ENCODE assay signal across 8 mouse cellular contexts in the genomic region with DNA sequence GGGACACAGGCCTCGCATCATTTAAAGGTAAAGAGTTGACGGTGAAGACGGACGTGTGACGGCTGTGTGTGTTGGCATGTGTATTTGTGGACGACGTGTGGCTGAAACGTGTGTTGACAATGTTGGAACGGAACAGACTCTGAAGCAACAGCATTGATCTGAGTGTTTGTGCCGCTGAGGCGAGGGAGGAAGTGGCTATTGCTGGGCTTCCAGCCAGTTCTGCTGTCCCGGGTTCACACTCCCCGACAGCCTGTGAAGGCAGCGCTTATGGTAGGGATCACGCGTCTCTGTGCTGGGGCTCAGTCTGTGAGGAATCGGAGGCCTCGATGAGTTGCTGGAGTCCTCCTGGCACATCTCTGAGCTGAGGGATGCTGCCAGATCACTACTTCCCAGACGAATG. TPM values are rescaled to one million over a fixed set of nuclear protein-coding genes. Genes with fewer than 3 reads are reported as not detected.
A peak's percentile ranks its signal among the peaks of the same experiment; 100 is the strongest.
DNase-seq lines count a peak whose midpoint lies in the region; ATAC-seq and TF ChIP-seq lines count a peak whose summit lies in the region.

No protein-coding gene starts in this region.

- ATAC-seq in forebrain, embryonic 13.5 days, result peak; percentile 53
- no peak for ATAC-seq in forebrain, embryonic 11.5 days (replicated peaks; ENCODE audit: low FRiP score)
- no peak for ATAC-seq in kidney, postnatal 0 days (replicated peaks; ENCODE audit: low FRiP score, low read depth)

- no peaks in the 10 kb centered on the region for H3K9me3 ChIP-seq in forebrain, embryonic 13.5 days (replicated peaks)
- no peaks in the 10 kb centered on the region for H3K9me3 ChIP-seq in forebrain, embryonic 11.5 days (ENCODE audit: control insufficient read depth, low read length)
- H3K9me3 ChIP-seq in kidney, postnatal 0 days (replicated peaks; ENCODE audit: low read length), result no peaks in the 10 kb centered on the region

- no peaks in the 10 kb centered on the region for H3K27me3 ChIP-seq in forebrain, embryonic 13.5 days
- no peaks in the 10 kb centered on the region for H3K27me3 ChIP-seq in forebrain, embryonic 11.5 days (ENCODE audit: control insufficient read depth, insufficient read depth, low read length)
- H3K27me3 ChIP-seq in kidney, postnatal 0 days (ENCODE audit: insufficient read depth, low read length), result no peaks in the 10 kb centered on the region

- no peak overlapping the region for H3K4me3 ChIP-seq in forebrain, embryonic 13.5 days
- H3K4me3 ChIP-seq in forebrain, embryonic 11.5 days (ENCODE audit: low read depth, low read length), result no peak overlapping the region
- H3K4me3 ChIP-seq in kidney, postnatal 0 days (replicated peaks; ENCODE audit: low read depth, low read length), result no peak overlapping the region

- no peak for TF ChIP-seq CTCF in kidney, postnatal 0 days (IDR thresholded peaks at IDR 0.05; ENCODE audit: low read depth)

- H3K36me3 ChIP-seq in forebrain, embryonic 13.5 days (ENCODE audit: poor library complexity, severe bottlenecking), result no peaks in the 10 kb centered on the region
- no peaks in the 10 kb centered on the region for H3K36me3 ChIP-seq in forebrain, embryonic 11.5 days (ENCODE audit: control insufficient read depth, insufficient read depth, low read length)
- no peaks in the 10 kb centered on the region for H3K36me3 ChIP-seq in kidney, postnatal 0 days (ENCODE audit: insufficient read depth, low read length)

- no peak overlapping the region for H3K27ac ChIP-seq in forebrain, embryonic 13.5 days
- no peak overlapping the region for H3K27ac ChIP-seq in forebrain, embryonic 11.5 days (ENCODE audit: low read depth, low read length)
- H3K27ac ChIP-seq in kidney, postnatal 0 days, result no peak overlapping the region

- H3K9ac ChIP-seq in forebrain, embryonic 13.5 days, result no peak overlapping the region
- H3K9ac ChIP-seq in forebrain, embryonic 11.5 days (ENCODE audit: low read length), result no peak overlapping the region
- no peak overlapping the region for H3K9ac ChIP-seq in kidney, postnatal 0 days (ENCODE audit: low read depth, low read length)

- DNase-seq in forebrain, embryonic 11.5 days (ENCODE audit: low spot score), result no peak
- DNase-seq in ovary, postnatal 10 days (ENCODE audit: low spot score), result peak; percentile 1
- no peak for DNase-seq in ovary, adult 18-20 months (ENCODE audit: low spot score)
- DNase-seq in kidney, postnatal 0 days (ENCODE audit: low spot score), result peak; percentile 68
- DNase-seq in lung, postnatal 25 days (ENCODE audit: low spot score), result peak; percentile 63
- no peak for DNase-seq in urinary bladder, adult 18-20 months (ENCODE audit: low spot score in 2 of 2)
- no peak for DNase-seq in spleen, postnatal 36 days (ENCODE audit: low spot score in 2 of 2)

- 0 out of 2 replicates have a peak, but pooled peaks cover 5% of the 10 kb centered on the region for H3K4me1 ChIP-seq in forebrain, embryonic 13.5 days
- H3K4me1 ChIP-seq in forebrain, embryonic 11.5 days (replicated peaks; ENCODE audit: control insufficient read depth, insufficient read depth, low read length), result 0 out of 2 replicates have a peak, but pooled peaks cover 2% of the 10 kb centered on the region
- no peaks in the 10 kb centered on the region for H3K4me1 ChIP-seq in kidney, postnatal 0 days (replicated peaks; ENCODE audit: insufficient read depth, low read length)

- 69% methylated on average over 19 of the region's 19 CpGs for WGBS in forebrain, embryonic 13.5 days
- WGBS in forebrain, embryonic 11.5 days, result 89% methylated on average over 19 of the region's 19 CpGs
- WGBS in kidney, postnatal 0 days, result 42% methylated on average over 19 of the region's 19 CpGs

- no peak overlapping the region for H3K4me2 ChIP-seq in forebrain, embryonic 13.5 days
- no peak overlapping the region for H3K4me2 ChIP-seq in forebrain, embryonic 11.5 days (ENCODE audit: low read depth, low read length, severe bottlenecking)
- peak overlapping the region; percentile 14 for H3K4me2 ChIP-seq in kidney, postnatal 0 days (ENCODE audit: low read length)

RNA-seq across cellular contexts. Expression of gene Zfp507, which starts 34.0 kb away (rescaled TPM):
- 16.9 and 18.2 TPM in 2 replicates for polyA plus RNA-seq in forebrain, embryonic 13.5 days (2015; fragmentation: Nextera tagmentation; extraction: Ambion mirVana)
- polyA plus RNA-seq in forebrain, embryonic 11.5 days (2014; fragmentation: Nextera tagmentation; extraction: Ambion mirVana), result 18.3 and 21.3 TPM in 2 replicates
- polyA plus RNA-seq in kidney, postnatal 0 days (2015; fragmentation: Nextera tagmentation; extraction: Ambion mirVana), result 12.2 TPM in 2 replicates

Comparison
In these comparisons a context has a peak if more than half of its experiments do, and no peak if none do; other contexts are left out.
1. DNase-seq: peak in ovary, postnatal 10 days (single experiment), kidney, postnatal 0 days (single experiment) and lung, postnatal 25 days (single experiment); none in forebrain, embryonic 11.5 days (single experiment), ovary, adult 18-20 months (single experiment), urinary bladder, adult 18-20 months (0 of 2) and spleen, postnatal 36 days (0 of 2).